Mouse (Mus musculus) limb, embryonic 15.5 days (tissue): ENCODE results near the gene Fry. TPM values are rescaled to one million over a fixed set of nuclear protein-coding genes. Genes with fewer than 3 reads are reported as not detected.

Source experiments
- ATAC-seq: fragments of 200-750 bp; cut with Nextera tagmentation; 2 replicates; pipeline ENCODE4 v1.8.0; 2017; ENCODE audit warnings: low read depth, moderate TSS enrichment; ENCODE audit not compliant: insufficient number of reproducible peaks, low FRiP score, low TSS enrichment
- H3K27ac ChIP-seq: fragments of 300-500 bp; sonication (generic); 2 replicates; pipeline ENCODE4 v1.5.1; 2015; ENCODE audit warnings: moderate library complexity, mild to moderate bottlenecking, inconsistent platforms
- H3K27me3 ChIP-seq: fragments of 300-500 bp; sonication (generic); 2 replicates; pipeline ENCODE4 v1.6.1; 2015; ENCODE audit warnings: inconsistent platforms
- H3K36me3 ChIP-seq: fragments of 300-500 bp; sonication (generic); 2 replicates; pipeline ENCODE4 v1.6.1; 2015; ENCODE audit warnings: inconsistent platforms
- H3K4me1 ChIP-seq: fragments of 300-500 bp; sonication (generic); 2 replicates; pipeline ENCODE4 v1.6.1; 2015; ENCODE audit warnings: inconsistent platforms
- H3K4me2 ChIP-seq: fragments of 300-500 bp; sonication (generic); 2 replicates; pipeline ENCODE4 v1.6.1; 2015; ENCODE audit warnings: mild to moderate bottlenecking, inconsistent platforms
- H3K4me3 ChIP-seq: fragments of 300-500 bp; sonication (generic); 2 replicates; pipeline ENCODE4 v1.5.1; 2015; ENCODE audit warnings: mild to moderate bottlenecking, inconsistent platforms
- H3K9ac ChIP-seq: fragments of 300-500 bp; sonication (generic); 2 replicates; pipeline ENCODE4 v1.6.1; 2015; ENCODE audit warnings: inconsistent platforms
- H3K9me3 ChIP-seq: fragments of 300-500 bp; sonication (generic); 2 replicates; pipeline ENCODE4 v1.6.1; 2016; ENCODE audit warnings: inconsistent platforms
- WGBS: fragments of 180-500 bp; shearing (Covaris S2); methylation state at CpG from one replicate; pipeline ENCODE4 v1.1.7; 2015; 5-methylcytosine and 5-hydroxymethylcytosine counted together
- polyA plus RNA-seq: library from polyadenylated mRNA; unstranded; fragments of >200 nt; fragmentation: Nextera tagmentation; extraction: Ambion mirVana; gene quantifications from 2 replicates; pipeline ENCODE4 v1.2.1, GENCODE M21; 2015

Gene Fry
- polyA plus RNA-seq, 1 experiment from 2014 or later = 9.5 TPM

DNA sequence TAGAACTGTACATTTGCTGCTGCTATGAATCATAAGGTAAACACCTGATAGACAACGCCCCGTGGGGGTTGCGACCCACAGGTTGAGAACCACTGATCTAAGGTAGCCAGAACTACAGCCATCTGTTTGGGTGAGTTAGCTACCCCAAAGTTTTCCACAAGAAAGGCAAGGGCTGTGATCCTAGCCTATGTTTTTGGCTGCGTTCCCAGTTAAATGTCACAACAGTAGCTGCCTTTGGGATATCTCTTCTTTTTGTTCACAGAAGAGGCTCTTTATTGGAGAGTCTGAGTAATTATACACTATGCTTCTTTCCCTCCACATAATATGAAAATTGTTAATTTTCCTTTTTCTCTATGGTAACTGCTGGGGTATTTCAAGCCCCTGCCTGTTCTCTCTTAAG lies 3.7 kb upstream of the Fry start:
- ATAC-seq = no peak
- Histone ChIP-seq H3K4me3 (no peak overlapping the region), H3K36me3 (no peaks in the 10 kb centered on the region), H3K27ac (no peak overlapping the region), H3K27me3 (no peaks in the 10 kb centered on the region), H3K4me2 (no peak overlapping the region), H3K9me3 (no peaks in the 10 kb centered on the region), H3K9ac (no peak overlapping the region), H3K4me1 (peaks cover 16% of the 10 kb centered on the region)
- WGBS = 82% methylated on average over 4 of the region's 4 CpGs

DNA sequence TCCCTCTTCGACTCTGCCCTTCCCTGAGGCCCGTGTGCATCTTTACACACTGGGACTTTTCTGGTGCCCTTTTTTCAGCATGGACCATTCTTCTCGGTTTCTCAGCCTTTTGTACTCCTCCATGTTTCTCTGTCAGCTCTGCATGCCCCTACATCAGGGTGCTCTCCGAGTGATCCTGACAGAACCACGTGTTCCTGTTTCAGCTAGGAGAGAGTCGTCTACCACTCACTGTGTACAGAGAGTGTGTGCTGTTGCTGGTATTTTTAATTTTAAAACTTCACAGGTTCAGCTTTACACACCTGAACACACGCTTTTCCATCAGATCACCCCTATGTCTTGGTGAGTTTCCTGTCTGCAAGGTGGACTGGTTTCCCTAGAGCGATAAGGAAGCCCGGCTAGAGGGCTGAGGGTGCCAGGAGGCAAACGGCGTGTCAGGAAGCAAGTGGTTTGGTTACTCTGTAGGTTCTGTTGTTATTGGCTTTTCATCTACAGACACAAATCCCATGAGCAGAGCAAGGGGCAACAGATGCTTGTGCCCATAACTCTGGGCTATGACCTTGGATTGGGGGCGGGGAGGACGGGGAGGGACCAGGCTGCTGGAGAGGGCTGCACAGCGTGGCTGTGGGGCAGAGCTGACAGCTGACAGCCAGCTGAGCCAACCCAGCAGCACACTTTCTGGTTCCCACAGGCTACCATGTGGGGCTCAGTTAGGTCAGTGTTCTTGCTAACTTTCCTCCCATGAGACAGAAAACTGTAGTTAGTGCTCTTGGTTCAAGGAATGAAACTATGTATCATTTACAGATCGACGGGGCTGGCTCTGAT lies 3.0 kb upstream of the Fry start:
- Histone ChIP-seq H3K9ac (no peak overlapping the region), H3K27me3 (no peaks in the 10 kb centered on the region), H3K9me3 (no peaks in the 10 kb centered on the region), H3K4me2 (no peak overlapping the region), H3K4me3 (no peak overlapping the region), H3K27ac (no peak overlapping the region; the same call in 1 of the 2 replicates), H3K36me3 (no peaks in the 10 kb centered on the region), H3K4me1 (peaks cover 16% of the 10 kb centered on the region)
- 0 out of 2 replicates have a peak, but pooled peaks have one; percentile 20 for ATAC-seq
- WGBS = 40% methylated on average over 16 of the region's 16 CpGs

DNA sequence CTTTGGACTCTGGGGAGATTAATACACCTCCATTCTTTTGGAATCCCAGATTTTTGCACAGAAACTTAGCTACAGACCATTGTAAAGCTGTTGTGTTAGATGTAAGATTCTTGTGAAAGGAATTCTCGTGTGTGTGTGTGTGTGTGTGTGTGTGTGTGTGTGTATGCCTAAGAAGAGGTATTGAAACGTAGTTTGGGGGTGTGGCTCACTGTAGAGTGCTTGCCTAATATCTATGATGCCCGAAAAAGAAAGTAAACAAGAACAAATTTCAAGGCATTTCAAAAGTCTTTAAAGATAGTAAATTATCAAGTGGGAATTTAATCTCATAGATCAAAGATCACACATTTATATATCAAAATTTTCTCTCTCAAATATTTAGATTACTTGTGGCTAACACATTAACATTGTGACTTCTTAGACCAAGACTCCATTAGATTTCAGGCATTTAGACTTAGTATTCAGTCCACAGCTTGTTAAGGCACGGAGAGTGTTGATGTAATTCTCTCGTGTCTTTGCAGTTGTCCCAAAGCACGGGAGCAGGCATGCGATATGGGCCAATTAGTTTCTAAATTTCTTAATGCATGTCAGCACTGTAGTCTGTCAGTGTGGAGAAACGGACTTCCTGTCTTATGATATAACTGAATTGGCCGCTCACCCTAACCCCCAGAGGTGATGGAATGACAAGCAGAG lies 2.1 kb upstream of the Fry start:
- ATAC-seq = no peak
- H3K36me3 ChIP-seq = no peaks in the 10 kb centered on the region
- peaks cover 16% of the 10 kb centered on the region for H3K4me1 ChIP-seq
- H3K9me3 ChIP-seq = no peaks in the 10 kb centered on the region
- no peak overlapping the region for H3K4me2 ChIP-seq
- no peak overlapping the region for H3K27ac ChIP-seq
- WGBS = 68% methylated on average over 9 of the region's 9 CpGs
- no peak overlapping the region for H3K9ac ChIP-seq
- no peaks in the 10 kb centered on the region for H3K27me3 ChIP-seq
- no peak overlapping the region for H3K4me3 ChIP-seq

DNA sequence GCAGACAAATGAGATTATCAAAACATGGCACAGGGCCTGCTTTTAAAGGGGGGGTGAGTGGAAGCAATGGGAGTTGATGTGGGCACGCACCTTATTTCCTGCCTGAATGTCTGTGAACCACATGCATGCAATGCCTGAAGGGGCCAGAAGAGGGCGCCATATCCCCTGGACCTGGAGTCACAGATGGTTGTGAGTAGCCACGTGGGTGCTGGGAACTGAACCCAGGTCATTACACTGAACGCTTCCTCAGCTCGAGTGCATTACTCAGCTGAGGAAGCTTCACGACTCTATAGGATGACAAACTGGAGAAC lies 1.6 kb upstream of the Fry start:
- no peak for ATAC-seq
- peaks cover 16% of the 10 kb centered on the region for H3K4me1 ChIP-seq
- no peak overlapping the region for H3K4me3 ChIP-seq
- H3K36me3 ChIP-seq = no peaks in the 10 kb centered on the region
- H3K27me3 ChIP-seq = no peaks in the 10 kb centered on the region
- H3K27ac ChIP-seq = no peak overlapping the region
- H3K9ac ChIP-seq = no peak overlapping the region
- WGBS = 86% methylated on average over 6 of the region's 6 CpGs
- no peaks in the 10 kb centered on the region for H3K9me3 ChIP-seq
- no peak overlapping the region for H3K4me2 ChIP-seq

DNA sequence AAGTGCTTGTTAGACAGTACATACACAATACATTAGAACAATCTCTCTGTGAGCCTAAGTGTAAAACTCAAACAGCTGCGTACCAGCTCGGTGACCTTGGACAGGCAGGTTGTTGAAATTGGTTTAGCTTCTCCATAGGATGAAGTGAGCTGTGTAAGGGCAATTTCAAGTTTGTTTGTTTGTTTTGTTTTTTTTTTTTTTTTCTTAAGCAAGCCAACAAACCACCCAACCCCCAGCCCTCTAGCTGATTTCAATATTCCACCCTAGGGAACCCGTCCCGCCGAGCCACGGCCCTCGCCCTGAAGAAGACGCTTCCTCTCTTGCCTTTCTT lies 356 bp upstream of the Fry start:
- H3K27ac ChIP-seq = no peak overlapping the region
- peak overlapping the region; percentile 72 for H3K4me3 ChIP-seq
- no peak for ATAC-seq
- H3K36me3 ChIP-seq = no peaks in the 10 kb centered on the region
- no peaks in the 10 kb centered on the region for H3K9me3 ChIP-seq
- no peak overlapping the region for H3K9ac ChIP-seq
- H3K4me2 ChIP-seq = peak overlapping the region; percentile 91
- H3K4me1 ChIP-seq = peaks cover 16% of the 10 kb centered on the region
- 21% methylated on average over 8 of the region's 8 CpGs for WGBS
- H3K27me3 ChIP-seq = no peaks in the 10 kb centered on the region

DNA sequence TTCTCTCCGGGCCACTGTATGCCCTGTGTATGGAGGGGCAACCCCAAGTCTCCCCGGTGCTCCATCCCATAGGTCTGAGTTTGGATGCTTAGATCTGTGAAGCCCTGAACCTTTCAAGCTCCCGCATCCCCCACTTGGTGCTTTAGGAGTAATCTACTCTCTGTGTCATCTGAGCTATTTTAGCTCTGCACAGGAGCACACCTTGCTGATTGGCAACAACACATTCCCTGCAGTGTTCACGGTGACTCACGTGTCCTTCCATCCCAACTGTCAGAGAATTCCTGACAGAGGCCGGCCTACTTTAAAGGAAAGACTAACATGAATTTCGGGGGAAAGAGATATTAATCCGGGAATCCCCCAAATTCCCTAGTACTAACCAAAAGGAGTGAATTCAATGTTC lies 2.2 kb downstream of the Fry start:
- no peak overlapping the region for H3K4me3 ChIP-seq
- no peak overlapping the region for H3K27ac ChIP-seq
- peaks cover 9% of the 10 kb centered on the region for H3K4me1 ChIP-seq
- H3K9me3 ChIP-seq = no peaks in the 10 kb centered on the region
- H3K36me3 ChIP-seq = no peaks in the 10 kb centered on the region
- H3K9ac ChIP-seq = no peak overlapping the region
- WGBS = 89% methylated on average over 8 of the region's 8 CpGs
- H3K4me2 ChIP-seq = no peak overlapping the region
- H3K27me3 ChIP-seq = no peaks in the 10 kb centered on the region
- ATAC-seq = no peak

DNA sequence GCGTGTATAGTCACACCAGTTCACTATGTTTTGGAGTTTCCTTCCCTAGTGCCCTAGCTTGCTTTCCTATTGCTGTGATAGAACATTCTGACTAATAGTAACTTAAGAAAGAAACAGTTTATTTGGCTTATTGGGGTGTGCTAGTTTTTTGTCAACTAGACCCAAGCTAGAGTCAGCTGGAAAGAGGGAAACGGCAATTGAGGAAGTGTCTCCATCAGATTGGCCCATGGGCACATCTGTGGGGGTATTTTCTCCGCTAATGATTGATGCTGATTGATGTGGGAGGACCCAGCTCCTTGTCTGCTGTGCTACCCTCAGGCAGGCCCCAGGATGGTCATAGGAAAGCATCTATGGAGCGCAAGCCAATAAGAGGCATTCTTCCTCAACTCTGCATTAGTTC lies 3.6 kb downstream of the Fry start:
- no peaks in the 10 kb centered on the region for H3K27me3 ChIP-seq
- no peak for ATAC-seq
- no peak overlapping the region for H3K9ac ChIP-seq
- H3K4me1 ChIP-seq = peaks cover 5% of the 10 kb centered on the region
- H3K27ac ChIP-seq = no peak overlapping the region
- H3K9me3 ChIP-seq = no peaks in the 10 kb centered on the region
- no peaks in the 10 kb centered on the region for H3K36me3 ChIP-seq
- WGBS = 76% methylated on average over 4 of the region's 4 CpGs
- no peak overlapping the region for H3K4me3 ChIP-seq
- H3K4me2 ChIP-seq = no peak overlapping the region

DNA sequence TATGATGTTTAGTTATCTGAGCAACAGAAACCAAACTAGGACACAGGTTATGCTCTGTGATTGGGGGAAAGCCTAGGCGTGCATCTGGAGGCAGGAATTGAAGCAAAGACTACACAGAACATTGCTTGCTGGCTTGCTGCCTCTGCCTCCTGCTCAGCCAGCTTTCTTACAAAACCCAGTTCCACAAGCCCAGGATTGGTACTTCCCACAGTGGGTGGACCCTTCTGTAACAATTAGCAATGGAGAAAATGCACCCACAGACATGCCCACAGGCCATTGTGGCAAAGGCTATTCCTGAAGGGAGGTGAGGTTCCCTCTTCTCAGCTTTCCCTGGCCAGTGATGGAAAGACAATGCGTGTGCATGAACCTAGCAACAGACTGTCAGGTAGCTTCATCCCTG lies 4.1 kb downstream of the Fry start:
- ATAC-seq = no peak
- peaks cover 5% of the 10 kb centered on the region for H3K4me1 ChIP-seq
- H3K9me3 ChIP-seq = no peaks in the 10 kb centered on the region
- no peak overlapping the region for H3K4me3 ChIP-seq
- H3K27me3 ChIP-seq = no peaks in the 10 kb centered on the region
- WGBS = 82% methylated on average over 2 of the region's 2 CpGs
- no peaks in the 10 kb centered on the region for H3K36me3 ChIP-seq
- H3K27ac ChIP-seq = no peak overlapping the region
- H3K9ac ChIP-seq = no peak overlapping the region
- no peak overlapping the region for H3K4me2 ChIP-seq

DNA sequence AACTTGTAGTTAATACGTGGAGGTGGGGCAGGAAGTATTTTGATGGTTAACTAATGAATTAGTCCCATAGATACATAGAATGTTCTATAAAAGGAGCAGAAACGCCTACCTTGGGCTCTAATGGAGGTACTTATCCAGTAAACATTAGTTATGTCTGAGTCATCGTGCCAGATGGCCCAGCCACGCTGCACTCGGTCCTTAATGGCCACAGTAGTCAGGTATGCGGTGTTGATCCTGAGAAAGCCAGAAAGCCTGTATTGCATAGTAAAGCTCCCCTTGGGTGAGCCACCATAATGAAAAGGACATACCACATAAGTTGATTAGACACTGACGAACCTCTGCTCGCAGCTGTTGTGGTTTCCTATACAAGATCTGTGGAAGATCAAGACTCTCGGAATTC lies 7.5 kb downstream of the Fry start:
- Histone ChIP-seq H3K27me3 (no peaks in the 10 kb centered on the region), H3K4me2 (no peak overlapping the region), H3K27ac (no peak overlapping the region), H3K9me3 (no peaks in the 10 kb centered on the region), H3K9ac (no peak overlapping the region), H3K4me3 (no peak overlapping the region), H3K4me1 (no peaks in the 10 kb centered on the region), H3K36me3 (no peaks in the 10 kb centered on the region)
- ATAC-seq = no peak
- WGBS = 64% methylated on average over 9 of the region's 9 CpGs

DNA sequence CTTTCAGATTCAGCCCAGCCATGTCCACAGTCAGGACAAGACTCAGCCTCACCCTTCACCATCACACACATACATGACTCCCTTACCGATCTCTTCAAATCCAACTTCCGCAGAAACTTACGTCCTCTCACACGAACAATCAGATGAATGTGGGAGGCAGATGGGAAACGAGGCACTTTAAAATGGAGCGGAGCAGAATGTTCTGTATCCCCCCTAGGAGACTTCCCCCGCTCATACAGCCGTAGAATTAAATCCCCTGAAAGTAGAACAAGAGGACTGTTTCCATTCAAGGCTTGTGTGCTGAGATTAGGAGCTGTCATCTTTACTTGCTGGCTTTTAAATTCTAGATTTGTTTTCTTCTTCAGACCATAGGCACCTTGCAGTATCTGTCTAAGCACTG lies 10.0 kb downstream of the Fry start:
- 81% methylated on average over 8 of the region's 8 CpGs for WGBS
- H3K9ac ChIP-seq = no peak overlapping the region
- no peak overlapping the region for H3K27ac ChIP-seq
- H3K4me2 ChIP-seq = no peak overlapping the region
- no peaks in the 10 kb centered on the region for H3K27me3 ChIP-seq
- no peaks in the 10 kb centered on the region for H3K9me3 ChIP-seq
- H3K4me1 ChIP-seq = no peaks in the 10 kb centered on the region
- no peak overlapping the region for H3K4me3 ChIP-seq
- ATAC-seq = no peak
- no peaks in the 10 kb centered on the region for H3K36me3 ChIP-seq

DNA sequence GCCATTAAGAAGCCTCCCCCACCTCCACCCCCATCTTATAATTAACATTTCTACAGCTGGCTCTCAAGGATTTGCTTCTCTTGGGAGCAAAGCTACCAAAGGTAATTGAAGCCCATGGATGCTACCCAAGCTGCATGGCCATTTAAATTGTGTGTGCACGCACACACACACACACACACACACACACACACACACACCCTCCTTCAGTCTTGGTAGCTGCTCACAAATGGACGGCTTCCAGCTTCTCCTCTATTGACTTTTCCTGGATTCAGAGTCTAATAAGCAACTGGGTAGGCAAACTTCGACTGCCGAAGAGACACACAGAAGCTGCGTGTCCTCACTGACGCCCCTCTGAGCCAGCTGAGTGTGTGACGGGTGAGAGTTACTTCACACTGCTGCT lies 11.7 kb downstream of the Fry start:
- WGBS = 86% methylated on average over 7 of the region's 7 CpGs
- Histone ChIP-seq H3K27ac (no peak overlapping the region), H3K27me3 (no peaks in the 10 kb centered on the region), H3K36me3 (no peaks in the 10 kb centered on the region), H3K4me1 (no peaks in the 10 kb centered on the region), H3K4me2 (no peak overlapping the region), H3K9me3 (no peaks in the 10 kb centered on the region), H3K9ac (no peak overlapping the region), H3K4me3 (no peak overlapping the region)
- no peak for ATAC-seq

DNA sequence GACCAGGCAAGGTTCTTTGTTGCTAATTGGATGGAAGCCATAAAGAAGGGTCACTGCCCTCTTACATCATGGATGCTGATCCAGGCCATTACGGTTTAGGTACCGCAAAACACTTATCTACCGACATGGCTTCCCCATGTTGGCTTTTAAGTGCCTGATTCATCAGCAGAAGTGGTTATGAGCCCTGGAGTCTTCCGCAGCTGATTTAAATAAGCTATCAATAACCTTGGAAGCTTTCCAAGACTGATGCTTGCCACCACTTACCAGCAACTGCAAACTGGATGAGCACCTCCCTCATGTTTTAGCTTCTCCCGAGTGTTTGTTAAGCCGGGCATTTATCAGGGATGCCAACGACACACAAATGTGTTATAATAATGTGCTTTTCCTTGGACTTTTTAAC lies 12.7 kb downstream of the Fry start:
- no peaks in the 10 kb centered on the region for H3K9me3 ChIP-seq
- H3K27ac ChIP-seq = no peak overlapping the region
- H3K9ac ChIP-seq = no peak overlapping the region
- ATAC-seq = no peak
- H3K36me3 ChIP-seq = no peaks in the 10 kb centered on the region
- no peak overlapping the region for H3K4me2 ChIP-seq
- H3K27me3 ChIP-seq = no peaks in the 10 kb centered on the region
- 70% methylated on average over 7 of the region's 7 CpGs for WGBS
- H3K4me3 ChIP-seq = no peak overlapping the region
- H3K4me1 ChIP-seq = no peaks in the 10 kb centered on the region
